Mouse (Mus musculus) left cerebral cortex, postnatal 10 days (tissue): ENCODE data around the gene Trafd1. TPM values are rescaled to one million over a fixed set of nuclear protein-coding genes. Genes with fewer than 3 reads are reported as not detected.
"Not testable (repeated sequence)": the region's sequence is repeated elsewhere in the genome, so short reads cannot be mapped to it uniquely, and the experiment has no call there.

Experiments
- DNase-seq, 2 experiments: peaks; one replicate each; pipeline ENCODE4 v3.0.0; 2021 to 2022; ENCODE audit warnings: low spot score in 2 of 2, mixed read lengths in 1 of 2; ENCODE audit errors: extremely low spot score in 1 of 2
- intact Hi-C: fragments of 180-260 bp; cut with DNase I; formaldehyde crosslinking; loops from one replicate; pipeline ENCODE4 v1.15.1; 2025
- total RNA-seq, 2 experiments: library from RNA; stranded (reverse); gene quantifications; 2 replicates each; pipeline ENCODE4 v1.2.3; 2021

Gene Trafd1
- total RNA-seq, 2 experiments from 2014 or later: 97.9 to 105 TPM

GRCm38 (mm10) chr5:121339507-121340230, 45.8 kb downstream of the Trafd1 start:
- intact Hi-C loops: no loop called here
- DNase-seq: no peak

GRCm38 (mm10) chr5:121336776-121337175, 48.7 kb downstream of the Trafd1 start:
- intact Hi-C loops: no loop called here

GRCm38 (mm10) chr5:121336009-121336408, 49.4 kb downstream of the Trafd1 start:
- no peak for DNase-seq
- intact Hi-C loops: no loop called here

More at GRCm38 (mm10) chr5:121336776-121337175, 48.7 kb downstream of the Trafd1 start:
- no peak for DNase-seq

GRCm38 (mm10) chr5:121335426-121335825, 50.0 kb downstream of the Trafd1 start:
- no peak for DNase-seq
- intact Hi-C loops: no loop called here

GRCm38 (mm10) chr5:121334454-121334853, 51.0 kb downstream of the Trafd1 start:
- intact Hi-C loops: no loop called here
- no peak for DNase-seq

GRCm38 (mm10) chr5:121333976-121334375, 51.5 kb downstream of the Trafd1 start:
- DNase-seq: no peak
- intact Hi-C loops: no loop called here

GRCm38 (mm10) chr5:121331731-121332130, 53.7 kb downstream of the Trafd1 start:
- intact Hi-C loops: no loop called here
- no peak for DNase-seq

GRCm38 (mm10) chr5:121330154-121330816, 55.1 kb downstream of the Trafd1 start:
- DNase-seq, intact Hi-C loops: not testable (repeated sequence)

- intact Hi-C loops: loop anchor here (10.0 kb wide), 1 partner anchor 105 kb away; no protein-coding TSS in a partner anchor
- no peak for DNase-seq
These were observed 55.9 kb downstream of the Trafd1 start for GRCm38 (mm10) chr5:121329333-121330058.

- DNase-seq: no peak
- intact Hi-C loops: loop anchor here (10.0 kb wide), 1 partner anchor 109 kb away; no protein-coding TSS in a partner anchor
These were observed 59.2 kb downstream of the Trafd1 start for GRCm38 (mm10) chr5:121326079-121326805.

Other genes starting within 250 kb of the Trafd1 start
- gene Ptpn11, start 194.2 kb downstream of the Trafd1 start, total RNA-seq: 10 to 100 TPM; 78.0 to 80.4 TPM
- gene Rpl6, start 181.2 kb downstream of the Trafd1 start, total RNA-seq: 100 to 1,000 TPM; 499 to 506 TPM
- 100 to 1,000 TPM; 222 to 247 TPM for gene Hectd4, start 165.4 kb downstream of the Trafd1 start, total RNA-seq
- 10 to 100 TPM; 48.3 to 50.1 TPM for gene Naa25, start 12.3 kb upstream of the Trafd1 start, total RNA-seq
- gene Tmem116, start 66.3 kb upstream of the Trafd1 start, total RNA-seq: 1 to 10 TPM; 4.4 to 5.5 TPM
- 100 to 1,000 TPM; 172 to 181 TPM for gene Erp29, start 66.9 kb upstream of the Trafd1 start, total RNA-seq
- gene Adam1b, start 117.8 kb upstream of the Trafd1 start, total RNA-seq: not detected
- gene Adam1a, start 159.8 kb upstream of the Trafd1 start, total RNA-seq: 1 to 10 TPM; 8.1 to 8.2 TPM
- gene Gm42878, start 159.8 kb upstream of the Trafd1 start, total RNA-seq: not detected
- gene Mapkapk5, start 160.3 kb upstream of the Trafd1 start, total RNA-seq: 10 to 100 TPM; 78.6 to 79.8 TPM
- 10 to 100 TPM; 71.5 to 72.7 TPM for gene Aldh2, start 208.2 kb upstream of the Trafd1 start, total RNA-seq
- gene Acad12, start 233.3 kb upstream of the Trafd1 start, total RNA-seq: 1 to 10 TPM; 4.0 to 5.4 TPM